Mouse (Mus musculus) liver, embryonic 11.5 days (tissue): ENCODE measurements at regions not wholly inside any gene's neighbourhood (a gene's known extent, or its start where the extent isn't known, plus 50 kb on each side); places are given as distances from the start of the nearest gene placed in this dataset.

Experiments
- ATAC-seq: fragments of 200-750 bp; cut with Nextera tagmentation; replicated peaks from 2 replicates; pipeline ENCODE4 v1.8.0; 2017; ENCODE audit warnings: moderate number of reproducible peaks, mild to moderate bottlenecking, moderate TSS enrichment, moderate library complexity; ENCODE audit not compliant: low FRiP score
- DNase-seq: peaks from one replicate; pipeline ENCODE4 v3.0.0-alpha.2; 2017; ENCODE audit warnings: low spot score
- H3K27ac ChIP-seq: fragments of 300-500 bp; sonication (generic); 2 replicates; pipeline ENCODE4 v1.5.1; 2014; ENCODE audit warnings: mild to moderate bottlenecking, low read depth, low read length, control low read depth
- H3K27me3 ChIP-seq: fragments of 300-500 bp; sonication (generic); replicated peaks from 2 replicates; pipeline ENCODE4 v1.6.1; 2014; ENCODE audit warnings: low read length, mixed read lengths; ENCODE audit not compliant: control insufficient read depth, insufficient read depth
- H3K36me3 ChIP-seq: fragments of 300-500 bp; sonication (generic); 2 replicates; pipeline ENCODE4 v1.6.1; 2014; ENCODE audit warnings: mild to moderate bottlenecking, low read length, moderate library complexity, mixed read lengths; ENCODE audit not compliant: control insufficient read depth, insufficient read depth
- H3K4me1 ChIP-seq: fragments of 300-500 bp; sonication (generic); replicated peaks from 2 replicates; pipeline ENCODE4 v1.6.1; 2014; ENCODE audit warnings: low read length, mixed read lengths; ENCODE audit not compliant: control insufficient read depth, insufficient read depth
- H3K4me2 ChIP-seq: fragments of 300-500 bp; sonication (generic); 2 replicates; pipeline ENCODE4 v1.6.1; 2014; ENCODE audit warnings: mild to moderate bottlenecking, control low read depth, moderate library complexity
- H3K4me3 ChIP-seq: fragments of 300-500 bp; sonication (generic); 2 replicates; pipeline ENCODE4 v1.5.1; 2014; ENCODE audit warnings: low read depth, low read length, control low read depth
- H3K9ac ChIP-seq: fragments of 300-500 bp; sonication (generic); 2 replicates; pipeline ENCODE4 v1.6.1; 2014; ENCODE audit warnings: low read depth, low read length, control low read depth
- H3K9me3 ChIP-seq: fragments of 300-500 bp; sonication (generic); 2 replicates; pipeline ENCODE4 v1.6.1; 2016; ENCODE audit warnings: low read length, inconsistent platforms, mixed read lengths; ENCODE audit not compliant: control insufficient read depth
- WGBS: fragments of 180-500 bp; shearing (Covaris S2); extraction: QIAGEN DNeasy Blood & Tissue Kit; methylation state at CpG from one replicate; pipeline ENCODE4 v1.1.7; 2014; 5-methylcytosine and 5-hydroxymethylcytosine counted together

DNA sequence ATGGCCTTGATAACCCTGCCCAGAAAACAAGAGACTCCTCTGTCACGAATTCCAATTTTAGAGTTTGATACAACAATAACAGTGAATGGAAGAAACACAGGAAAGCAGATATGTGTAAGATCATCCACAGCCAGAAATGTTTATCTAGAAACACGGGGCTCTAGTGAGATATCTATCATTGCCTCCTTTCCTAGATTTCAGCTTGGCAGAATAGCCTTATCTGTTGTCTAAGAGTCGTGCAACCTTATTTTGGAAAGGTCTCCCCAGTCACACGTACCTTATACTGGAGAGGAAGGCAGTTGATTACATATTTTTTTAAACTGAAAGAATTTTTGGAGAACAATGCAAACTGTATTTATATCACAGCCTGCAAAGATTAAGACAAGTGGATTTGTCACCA lies 61.6 kb downstream of the Gm10295 start:
- Histone ChIP-seq H3K27ac (no peak overlapping the region), H3K27me3 (no peaks in the 10 kb centered on the region), H3K36me3 (no peaks in the 10 kb centered on the region), H3K4me3 (no peak overlapping the region), H3K9me3 (no peaks in the 10 kb centered on the region), H3K4me2 (no peak overlapping the region), H3K9ac (no peak overlapping the region), H3K4me1 (no peaks in the 10 kb centered on the region)
- WGBS, result 35% methylated on average over 4 of the region's 4 CpGs
- ATAC-seq, result no peak
- DNase-seq, result no peak

DNA sequence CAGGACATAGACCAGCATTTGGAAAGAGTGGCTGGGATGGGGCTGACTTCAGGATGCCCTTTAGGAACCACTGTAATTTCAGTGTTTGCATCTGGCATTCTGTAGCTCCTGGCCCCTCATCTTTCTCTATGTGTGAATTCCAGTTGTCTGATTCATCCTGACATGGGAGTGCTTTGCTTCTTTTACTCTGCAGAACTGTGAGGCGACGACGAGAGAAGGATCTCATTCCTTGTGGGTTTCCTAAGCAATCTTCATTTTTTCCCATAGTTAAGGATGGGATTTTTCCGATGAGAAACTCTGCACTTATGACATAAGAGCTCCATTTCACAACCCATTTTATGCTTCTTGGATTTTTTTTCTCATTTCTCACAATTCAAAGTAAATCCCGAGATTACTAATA lies 62.0 kb downstream of the Gm10295 start:
- no peaks in the 10 kb centered on the region for H3K9me3 ChIP-seq
- ATAC-seq, result no peak
- no peak overlapping the region for H3K27ac ChIP-seq
- no peaks in the 10 kb centered on the region for H3K27me3 ChIP-seq
- H3K4me3 ChIP-seq, result no peak overlapping the region
- no peaks in the 10 kb centered on the region for H3K36me3 ChIP-seq
- 72% methylated on average over 5 of the region's 5 CpGs for WGBS
- no peak overlapping the region for H3K4me2 ChIP-seq
- no peak overlapping the region for H3K9ac ChIP-seq
- no peaks in the 10 kb centered on the region for H3K4me1 ChIP-seq
- DNase-seq, result no peak

DNA sequence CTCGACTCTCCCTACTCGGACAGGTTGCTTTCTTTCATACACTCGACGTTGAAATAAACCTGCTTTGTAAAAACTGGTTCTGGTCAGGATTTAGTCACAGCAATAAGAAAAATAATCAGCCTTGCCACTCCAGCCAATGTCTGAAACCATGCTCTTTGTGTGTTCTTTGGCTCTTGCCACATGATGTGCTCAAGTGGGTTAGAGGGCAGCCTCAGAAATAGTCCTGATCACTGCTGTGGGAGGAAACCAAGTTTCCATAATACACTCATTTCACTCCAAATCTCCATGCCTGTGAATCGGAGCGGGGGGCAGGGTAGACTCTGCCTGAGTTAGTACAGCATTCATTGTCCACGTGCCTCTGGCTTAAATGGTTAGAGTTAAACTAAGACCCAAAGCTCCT lies 63.8 kb downstream of the Gm10295 start:
- 86% methylated on average over 7 of the region's 7 CpGs for WGBS
- ATAC-seq, result no peak
- no peak overlapping the region for H3K27ac ChIP-seq

DNA sequence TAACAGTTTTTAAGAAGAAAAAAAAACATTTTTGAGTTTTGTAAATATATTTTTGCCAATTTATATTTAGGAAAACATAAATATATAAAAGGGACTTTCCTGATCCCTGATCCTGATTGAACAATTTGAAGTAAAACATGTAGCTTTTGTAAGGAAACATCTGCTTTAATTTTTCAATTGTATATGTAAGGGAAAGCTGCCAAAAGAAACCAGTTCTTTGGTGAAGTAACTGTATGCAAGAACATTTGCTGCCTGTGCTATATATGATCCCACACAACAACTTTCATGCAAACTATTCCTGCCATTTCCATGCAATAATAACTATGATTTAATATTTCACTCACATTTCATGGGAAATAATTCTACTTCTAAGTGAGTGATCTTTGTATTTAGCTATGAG lies 67.0 kb downstream of the Gm10295 start:
- Histone ChIP-seq H3K9me3 (no peaks in the 10 kb centered on the region), H3K36me3 (no peaks in the 10 kb centered on the region), H3K4me1 (no peaks in the 10 kb centered on the region), H3K4me2 (no peak overlapping the region), H3K27ac (no peak overlapping the region), H3K9ac (no peak overlapping the region), H3K27me3 (no peaks in the 10 kb centered on the region), H3K4me3 (no peak overlapping the region)
- no peak for DNase-seq
- ATAC-seq, result no peak

More for the DNA sequence above, 63.8 kb downstream of the Gm10295 start:
- no peaks in the 10 kb centered on the region for H3K36me3 ChIP-seq
- no peak overlapping the region for H3K4me3 ChIP-seq
- no peak overlapping the region for H3K9ac ChIP-seq
- no peaks in the 10 kb centered on the region for H3K4me1 ChIP-seq
- H3K4me2 ChIP-seq, result no peak overlapping the region
- H3K27me3 ChIP-seq, result no peaks in the 10 kb centered on the region
- DNase-seq, result no peak
- H3K9me3 ChIP-seq, result no peaks in the 10 kb centered on the region

DNA sequence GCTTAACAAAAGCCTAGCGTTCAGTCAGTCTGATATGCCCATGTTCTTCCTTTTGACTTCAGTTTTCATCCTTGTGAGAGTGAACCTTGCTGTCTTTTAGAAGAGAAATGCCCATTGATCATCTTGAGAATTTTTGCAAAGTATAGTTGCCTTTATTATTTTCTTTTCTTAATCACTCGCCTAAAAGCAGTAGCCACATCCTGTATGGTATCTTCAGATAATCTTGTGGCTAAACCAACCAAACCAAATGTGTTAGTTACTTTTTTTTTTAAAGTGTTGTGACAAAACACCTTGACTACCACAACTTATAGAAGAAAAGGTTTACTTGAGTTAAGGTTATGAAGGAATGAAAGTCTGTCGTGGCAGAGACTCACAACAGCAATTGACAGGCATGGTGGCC lies 67.9 kb downstream of the Gm10295 start:
- Histone ChIP-seq H3K36me3 (no peaks in the 10 kb centered on the region), H3K9ac (no peak overlapping the region), H3K27me3 (no peaks in the 10 kb centered on the region), H3K4me3 (no peak overlapping the region), H3K4me1 (no peaks in the 10 kb centered on the region), H3K27ac (no peak overlapping the region), H3K9me3 (no peaks in the 10 kb centered on the region), H3K4me2 (no peak overlapping the region)
- 71% methylated on average over 3 of the region's 3 CpGs for WGBS
- no peak for DNase-seq
- no peak for ATAC-seq

DNA sequence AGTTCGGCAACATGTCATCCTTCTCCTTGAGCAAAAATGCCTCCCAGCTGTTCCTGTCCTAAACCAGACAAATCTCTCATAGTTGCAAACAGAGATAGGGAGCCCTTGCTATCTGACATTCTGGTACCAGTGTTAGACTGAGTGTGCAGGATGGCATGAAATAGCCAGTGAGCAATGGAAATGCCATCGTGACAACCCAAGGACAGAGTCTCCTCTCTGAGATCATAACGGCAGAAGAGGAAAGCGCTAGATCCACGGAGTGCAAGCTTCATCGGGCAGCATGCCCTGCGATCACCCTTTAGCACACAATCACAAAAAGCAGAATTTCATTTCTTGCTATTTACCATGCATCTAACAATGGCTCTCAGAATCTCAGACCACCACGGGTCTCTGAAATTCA lies 85.2 kb downstream of the Gm10295 start:
- 84% methylated on average over 8 of the region's 8 CpGs for WGBS
- ATAC-seq (no peak), DNase-seq (no peak)
- Histone ChIP-seq H3K4me1 (no peaks in the 10 kb centered on the region), H3K9me3 (no peaks in the 10 kb centered on the region), H3K36me3 (no peaks in the 10 kb centered on the region), H3K27ac (no peak overlapping the region), H3K27me3 (no peaks in the 10 kb centered on the region), H3K4me3 (no peak overlapping the region), H3K9ac (no peak overlapping the region), H3K4me2 (no peak overlapping the region)

DNA sequence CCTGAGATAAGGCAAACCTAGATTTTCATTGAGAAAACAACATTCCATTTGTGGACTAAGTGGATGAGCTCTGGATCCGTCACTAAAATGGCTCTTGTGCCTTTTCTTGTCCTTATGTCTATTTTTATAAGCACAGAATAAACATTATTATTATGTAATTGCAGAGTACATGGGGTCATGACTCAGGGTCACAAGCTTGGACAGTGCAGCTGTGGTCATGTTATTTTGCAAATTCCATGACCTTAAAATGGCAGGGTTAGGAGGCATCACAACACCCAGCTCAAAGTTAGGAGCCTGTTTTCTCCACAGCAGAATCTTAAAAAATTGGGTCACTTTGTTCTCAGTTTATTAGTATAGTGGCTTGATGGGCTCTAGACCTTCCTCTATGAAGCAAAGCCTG lies 87.2 kb downstream of the Gm10295 start:
- 84% methylated on average over 1 of the region's 1 CpGs for WGBS
- ATAC-seq, result no peak

DNA sequence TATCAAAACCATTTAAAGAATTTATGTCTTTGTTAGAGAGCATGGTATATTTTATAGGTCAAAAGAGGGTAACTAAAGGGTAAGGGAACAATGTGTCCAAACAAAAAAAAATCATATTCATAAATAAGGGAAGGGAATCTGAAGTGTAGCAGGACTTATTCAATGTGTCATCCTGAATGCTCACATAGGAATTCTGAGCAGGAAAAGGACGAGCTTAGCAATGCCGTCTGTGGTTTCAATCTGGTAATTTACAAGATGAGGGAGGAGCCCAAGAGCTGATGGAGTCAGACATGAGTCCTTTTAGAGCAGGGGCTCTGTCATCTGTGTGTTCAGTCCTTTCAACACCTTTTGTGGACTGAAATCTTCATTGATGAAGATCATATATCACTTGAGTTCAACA lies 101.6 kb downstream of the Gm10295 start:
- Histone ChIP-seq H3K36me3 (no peaks in the 10 kb centered on the region), H3K27me3 (no peaks in the 10 kb centered on the region), H3K9me3 (no peaks in the 10 kb centered on the region), H3K4me2 (no peak overlapping the region), H3K4me3 (no peak overlapping the region), H3K9ac (no peak overlapping the region), H3K4me1 (no peaks in the 10 kb centered on the region), H3K27ac (no peak overlapping the region)
- ATAC-seq (no peak), DNase-seq (no peak)
- WGBS, result 59% methylated on average over 2 of the region's 2 CpGs

More for the DNA sequence above, 87.2 kb downstream of the Gm10295 start:
- Histone ChIP-seq H3K9me3 (no peaks in the 10 kb centered on the region), H3K27ac (no peak overlapping the region), H3K4me2 (no peak overlapping the region), H3K27me3 (no peaks in the 10 kb centered on the region), H3K9ac (no peak overlapping the region), H3K4me1 (no peaks in the 10 kb centered on the region), H3K36me3 (no peaks in the 10 kb centered on the region), H3K4me3 (no peak overlapping the region)
- DNase-seq, result no peak

DNA sequence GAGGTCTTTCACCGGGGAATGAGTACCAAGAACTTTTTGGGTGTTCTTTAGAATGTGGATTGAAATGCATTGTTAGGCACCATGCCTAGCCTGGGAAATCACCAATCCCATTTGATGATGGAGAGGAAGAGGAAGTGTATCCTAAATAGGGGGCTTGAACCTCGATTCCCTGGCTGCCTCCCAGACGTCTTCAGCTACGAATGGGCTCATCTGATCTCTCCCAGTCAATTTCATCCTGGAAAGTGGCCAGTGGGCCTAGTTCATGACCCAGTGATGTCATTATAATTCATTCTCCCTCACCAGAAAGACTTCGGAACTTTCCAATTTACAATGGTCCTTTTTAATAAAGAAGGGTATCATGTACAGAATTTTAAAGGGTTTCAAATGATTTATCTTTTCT lies 102.1 kb downstream of the Gm10295 start:
- Histone ChIP-seq H3K4me1 (no peaks in the 10 kb centered on the region), H3K27ac (no peak overlapping the region), H3K9me3 (no peaks in the 10 kb centered on the region), H3K4me2 (no peak overlapping the region), H3K9ac (no peak overlapping the region), H3K4me3 (no peak overlapping the region), H3K27me3 (no peaks in the 10 kb centered on the region), H3K36me3 (no peaks in the 10 kb centered on the region)
- ATAC-seq (no peak), DNase-seq (no peak)
- WGBS, result 63% methylated on average over 5 of the region's 5 CpGs
